Mouse (Mus musculus) testis, adult 2 months (tissue): ENCODE measurements around the gene Tlx1.

ENCODE experiments used
- CTCF ChIP-seq: fragments of 200-500 bp; IDR thresholded peaks from 2 replicates; pipeline ENCODE4 v1.5.1; 2012; ENCODE audit warnings: low read depth, mild to moderate bottlenecking, inconsistent platforms, low read length, moderate library complexity; ENCODE audit not compliant: control insufficient read depth, insufficient read depth, insufficient replicate concordance
- POLR2A ChIP-seq: fragments of 200-500 bp; IDR thresholded peaks from 2 replicates; pipeline ENCODE4 v1.6.1; 2012; ENCODE audit warnings: low read depth, mild to moderate bottlenecking, inconsistent platforms, low read length, moderate library complexity; ENCODE audit not compliant: control insufficient read depth

DNA sequence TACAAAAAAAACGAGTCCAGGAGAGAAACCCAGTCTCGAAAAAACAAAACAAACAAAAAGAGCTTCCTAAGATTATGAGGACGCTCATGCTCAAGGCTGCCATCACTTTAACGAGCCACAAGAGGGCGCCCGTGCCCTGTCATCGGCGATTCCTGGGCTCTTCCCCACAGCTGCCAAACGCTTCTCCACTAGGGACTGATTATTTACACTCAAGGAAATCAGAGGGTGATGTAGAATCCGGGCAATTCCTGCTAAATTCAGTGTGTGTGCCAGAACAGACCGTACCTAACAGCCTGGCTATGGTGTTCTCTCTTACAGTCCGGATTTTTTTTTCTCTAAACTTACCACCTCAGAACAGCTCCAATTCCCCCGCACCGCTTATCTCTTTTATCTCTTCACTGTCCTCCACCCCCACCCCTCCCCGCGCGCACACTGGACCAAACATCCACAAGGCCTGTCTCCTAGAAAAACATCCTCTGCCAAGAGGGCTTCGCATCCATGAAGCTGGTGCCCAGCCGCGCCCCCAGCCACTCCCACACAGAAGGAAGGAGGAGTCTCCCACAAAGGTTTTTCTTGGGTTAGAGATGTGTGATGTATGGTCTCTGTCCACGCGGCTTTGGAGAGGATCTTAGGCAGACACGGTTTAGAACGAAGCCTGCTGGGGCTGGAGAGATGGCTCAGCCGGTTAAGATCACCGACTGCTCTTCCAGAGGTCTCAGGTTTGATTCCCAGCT is 26.7 kb downstream of the Tlx1 start:
- TF ChIP-seq POLR2A (no peak), CTCF (peak; percentile 91)
